Mouse (Mus musculus): ENCODE results near the gene Prkcd.
"Not testable (repeated sequence)": the region's sequence is repeated elsewhere in the genome, so short reads cannot be mapped to it uniquely, and the experiment has no call there.

The Prkcd gene

DNA sequence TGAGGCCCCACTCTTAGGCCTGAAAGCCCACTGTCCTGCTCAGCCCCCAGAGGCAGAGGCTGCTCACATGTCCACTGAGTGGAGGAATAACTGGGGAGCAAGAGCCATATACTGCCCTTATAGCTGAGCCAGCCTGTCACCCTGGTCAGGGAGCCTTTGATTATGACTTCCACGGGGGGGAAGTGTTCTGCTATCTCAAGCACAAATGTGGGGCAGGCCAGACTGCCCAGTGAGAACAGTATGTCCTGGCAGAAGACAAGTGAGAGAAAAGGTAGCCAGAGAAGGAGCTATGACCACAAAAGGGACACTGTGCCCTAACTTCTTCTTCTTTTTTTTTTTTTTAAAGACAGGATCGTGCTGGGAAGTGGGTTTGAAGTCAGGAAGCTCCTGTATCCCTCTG is 28.9 kb downstream of the Prkcd start:
- DNase-seq: no peak

DNA sequence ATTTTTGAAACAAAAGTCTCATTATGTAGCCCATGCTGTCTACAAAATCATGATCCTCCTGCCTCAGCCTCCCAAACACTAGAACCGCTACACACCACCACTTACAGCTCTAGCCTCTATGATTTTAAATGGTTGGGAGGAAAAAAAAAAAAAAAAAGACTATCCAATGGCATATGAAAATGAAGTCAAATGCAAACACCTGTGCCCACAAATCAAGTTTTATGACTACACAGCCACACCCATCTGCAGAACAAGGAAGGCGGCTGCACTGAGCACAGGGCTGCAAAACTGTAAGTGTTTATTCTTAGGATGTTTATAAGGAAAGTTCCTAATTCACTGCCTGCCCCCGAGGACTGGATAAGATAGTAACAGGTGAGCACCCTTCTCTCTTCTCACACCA is 29.6 kb downstream of the Prkcd start:
- DNase-seq: no peak

DNA sequence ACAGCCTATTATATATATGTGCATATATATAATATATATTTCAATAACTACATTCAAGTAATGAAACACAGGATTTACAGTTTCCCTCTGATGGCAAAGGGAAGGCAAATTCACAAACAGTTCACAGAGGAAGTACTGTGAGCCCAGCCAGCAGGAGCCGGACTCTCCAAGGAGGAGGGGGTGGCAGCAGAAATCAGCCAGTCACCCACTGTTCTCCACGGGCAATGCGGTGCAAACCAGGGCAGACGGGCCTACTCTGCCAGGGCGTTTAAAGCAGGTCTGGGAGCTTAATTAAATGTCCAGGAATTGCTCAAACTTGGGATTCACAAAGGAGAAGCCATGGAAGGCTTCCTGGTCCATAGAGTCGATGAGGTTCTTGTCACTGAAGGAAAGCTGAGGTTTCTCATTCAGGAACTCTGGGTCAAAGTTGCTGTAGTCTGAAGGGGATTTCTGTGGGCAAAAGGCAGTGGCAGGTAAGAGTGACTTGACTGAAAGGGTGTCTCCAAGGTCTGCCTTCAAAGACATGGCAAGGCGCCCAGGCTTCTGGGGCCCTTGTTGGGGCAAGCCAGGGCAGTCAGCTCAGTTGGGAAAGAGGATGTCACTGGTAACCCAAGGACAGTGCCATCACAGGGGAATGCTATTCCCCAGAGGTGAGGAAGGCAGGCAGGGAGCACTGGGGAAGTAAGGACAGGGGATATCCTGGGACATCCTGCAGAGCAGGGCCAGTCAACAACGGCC is 30.3 kb downstream of the Prkcd start:
- no peak for DNase-seq

DNA sequence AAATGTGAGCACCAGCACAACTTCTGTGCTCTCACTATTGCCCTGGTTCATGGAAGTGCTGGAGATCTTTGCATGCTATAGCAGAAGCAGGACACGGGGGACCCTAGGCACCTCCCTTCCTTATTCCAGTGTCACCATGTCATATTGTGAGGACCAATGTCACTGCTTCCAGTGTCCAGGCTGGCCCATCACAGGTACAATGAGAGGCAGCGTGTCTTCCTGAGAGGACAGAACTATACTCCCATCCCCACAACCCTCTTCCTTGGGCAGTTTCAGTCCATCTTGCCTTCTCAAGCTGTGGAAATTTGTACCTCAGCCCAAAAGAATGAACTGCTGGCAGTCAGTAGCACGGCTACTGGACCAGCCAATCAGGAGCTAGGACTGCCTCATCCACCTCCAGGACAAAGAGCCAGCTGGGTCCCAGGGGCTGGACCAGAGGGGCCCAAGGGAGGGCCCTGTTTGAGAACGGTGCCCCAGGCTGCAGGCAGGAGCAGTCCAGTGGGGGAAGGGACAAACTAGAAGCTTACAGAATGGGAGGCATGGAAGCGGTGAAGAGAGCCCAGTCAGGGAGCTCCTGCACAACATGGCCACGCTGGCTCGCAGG is 31.8 kb downstream of the Prkcd start:
- DNase-seq: no peak

DNA sequence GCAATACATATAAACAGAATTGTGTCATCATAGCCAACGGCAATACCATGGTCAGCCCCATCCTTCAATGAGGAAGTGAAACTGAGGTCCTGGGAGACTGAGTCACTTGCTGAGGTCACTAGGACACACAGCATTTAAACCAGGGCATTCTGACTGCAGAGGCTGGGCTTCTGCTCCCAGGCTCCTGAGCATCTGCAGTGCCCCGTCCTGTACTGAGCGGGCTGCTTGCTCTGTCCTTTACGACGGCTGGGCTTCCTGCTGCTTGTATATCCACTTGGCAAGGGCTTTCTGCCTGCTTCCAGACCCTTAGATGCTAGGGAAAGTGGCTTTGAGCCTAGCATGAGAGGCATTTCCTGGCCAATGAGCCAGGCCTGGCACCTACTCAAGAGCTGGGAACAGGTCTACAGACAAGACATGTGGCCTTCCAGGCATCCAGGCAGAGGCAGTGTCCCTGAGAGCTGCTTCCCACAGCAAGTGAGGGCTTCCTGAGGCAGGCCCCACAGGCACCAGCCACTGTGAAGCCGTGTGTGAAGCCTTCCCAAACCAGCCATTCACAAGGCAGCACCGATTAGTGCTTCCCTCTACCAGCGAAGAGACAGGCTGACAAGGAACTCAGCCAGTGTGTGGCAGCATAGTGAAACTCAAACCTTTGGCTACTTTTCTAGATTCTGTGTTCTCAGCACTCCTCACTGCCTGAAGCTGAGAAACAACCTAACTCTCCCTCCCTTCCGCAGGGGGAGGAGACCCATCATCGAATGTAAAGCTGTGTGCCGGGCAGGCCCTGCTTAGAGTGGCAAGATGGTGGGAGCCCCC is 32.5 kb downstream of the Prkcd start:
- peak; percentile 47 for DNase-seq

DNA sequence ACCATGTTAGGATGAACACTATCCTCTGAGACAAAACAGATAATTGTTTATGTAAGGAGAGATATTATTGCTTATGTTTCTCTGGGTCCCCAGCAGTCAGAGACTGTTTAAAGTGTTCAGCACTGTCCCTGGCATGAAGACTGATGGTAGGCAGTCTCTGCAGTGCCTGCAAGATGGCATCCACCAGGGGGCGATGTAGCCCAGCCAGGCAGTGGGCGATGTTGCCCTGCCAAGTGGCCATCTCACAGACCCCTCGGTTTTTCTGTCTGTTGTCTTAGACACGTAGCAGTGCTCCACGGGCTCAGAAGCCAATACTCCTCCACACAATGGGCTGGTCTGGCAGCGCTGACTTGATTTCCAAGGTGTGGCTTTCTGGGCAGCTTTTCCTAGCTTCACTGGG is 34.6 kb downstream of the Prkcd start:
- DNase-seq: peak; percentile 62

DNA sequence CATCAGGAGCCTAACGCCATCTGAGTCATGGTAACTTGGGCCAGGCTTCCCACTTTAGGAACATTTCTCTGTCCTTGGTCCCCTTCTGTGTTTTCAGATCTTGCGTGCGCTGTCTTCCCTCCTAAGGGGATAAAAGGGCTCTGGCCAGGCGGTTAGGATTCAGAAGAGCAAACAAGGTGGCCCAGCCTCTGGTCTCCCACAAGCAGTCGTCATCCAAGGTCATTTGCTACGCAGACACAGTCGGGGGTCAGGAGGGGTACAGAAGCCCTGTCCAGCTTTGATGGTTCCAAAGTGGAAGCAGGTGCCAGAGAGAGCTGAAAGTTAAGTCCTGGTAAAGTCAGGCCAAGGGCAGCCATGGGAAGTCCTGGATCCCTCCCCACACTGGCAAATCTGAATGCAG is 35.1 kb downstream of the Prkcd start:
- DNase-seq: no peak

DNA sequence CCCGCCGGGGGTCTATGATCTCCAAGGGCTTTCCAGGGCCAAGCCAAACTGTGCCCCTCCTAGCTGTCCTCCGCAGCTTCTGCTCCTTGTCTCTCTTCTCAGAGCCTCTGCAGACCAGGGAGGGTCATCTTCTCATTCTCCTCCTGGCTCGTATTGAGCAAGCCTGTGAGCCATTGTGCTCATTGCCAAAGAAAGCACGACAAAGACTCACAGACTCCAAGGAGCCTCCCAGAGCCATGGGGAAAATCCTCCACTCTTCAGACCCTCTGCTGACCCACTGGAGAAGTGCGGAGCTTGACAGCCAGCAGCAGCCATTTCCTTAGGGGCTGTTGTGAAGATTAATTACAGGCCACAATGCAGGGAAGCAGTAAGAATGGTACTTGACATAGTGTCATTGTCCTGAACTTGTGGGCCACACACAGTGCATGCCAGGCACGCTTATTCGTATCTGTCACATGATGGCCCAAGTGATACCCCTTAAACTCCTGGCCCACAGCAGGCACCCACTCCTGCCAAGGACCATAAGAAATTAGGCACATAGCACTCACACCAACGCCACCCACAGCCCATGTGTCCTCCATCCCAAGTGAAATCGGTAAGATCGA is 35.9 kb downstream of the Prkcd start:
- no peak for DNase-seq

DNA sequence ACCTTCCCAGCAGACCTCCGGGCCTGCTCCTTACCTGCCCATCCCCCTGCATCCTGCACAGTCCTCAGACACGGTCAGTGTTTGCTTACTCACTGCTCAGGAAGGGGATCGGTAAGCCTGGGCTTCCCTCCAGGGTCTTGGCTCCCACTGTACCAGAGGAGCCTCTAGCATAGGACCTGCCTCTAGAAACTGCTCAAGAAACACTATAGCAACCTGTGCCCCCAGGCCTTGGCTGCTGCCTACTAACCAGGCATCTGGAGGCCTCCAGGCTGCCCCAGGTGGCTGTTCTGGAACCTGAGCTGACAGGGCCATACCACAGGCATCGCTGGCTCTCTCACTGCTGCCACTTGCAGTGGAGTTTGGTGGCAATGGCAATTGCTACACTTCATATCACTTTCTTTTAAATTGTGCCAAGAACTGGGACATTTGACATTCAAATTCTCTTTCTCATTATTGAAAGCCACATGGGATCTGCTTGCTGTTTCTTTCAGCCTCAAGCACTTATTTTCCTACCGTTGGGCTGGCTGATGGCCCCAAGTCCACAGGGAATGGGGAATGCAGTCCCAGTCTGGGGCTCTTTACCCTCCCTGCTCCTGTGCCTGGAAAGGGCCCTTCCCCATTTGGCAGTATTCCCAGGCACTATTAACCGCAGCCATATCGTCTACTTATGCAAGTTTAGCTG is 39.1 kb downstream of the Prkcd start:
- no peak for DNase-seq

DNA sequence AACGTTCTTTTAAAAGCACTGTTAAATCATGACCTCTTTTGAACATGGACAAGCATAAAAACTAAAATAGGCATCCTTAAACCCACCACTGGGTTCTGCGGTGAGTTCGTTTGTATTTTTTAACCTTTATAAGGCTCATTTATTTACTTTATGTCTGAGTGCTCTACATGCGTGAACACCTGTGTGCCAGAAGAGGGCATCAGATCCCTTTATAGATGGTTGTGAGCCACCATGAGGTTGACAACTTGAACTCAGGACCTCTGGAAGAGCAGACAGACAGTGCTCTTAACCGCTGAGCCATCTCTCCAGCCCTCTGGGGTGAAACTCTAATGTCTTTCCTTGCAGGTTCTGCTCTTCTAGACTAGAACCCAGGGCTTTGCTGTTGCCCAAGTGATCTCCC is 40.7 kb downstream of the Prkcd start:
- no peak for DNase-seq

DNA sequence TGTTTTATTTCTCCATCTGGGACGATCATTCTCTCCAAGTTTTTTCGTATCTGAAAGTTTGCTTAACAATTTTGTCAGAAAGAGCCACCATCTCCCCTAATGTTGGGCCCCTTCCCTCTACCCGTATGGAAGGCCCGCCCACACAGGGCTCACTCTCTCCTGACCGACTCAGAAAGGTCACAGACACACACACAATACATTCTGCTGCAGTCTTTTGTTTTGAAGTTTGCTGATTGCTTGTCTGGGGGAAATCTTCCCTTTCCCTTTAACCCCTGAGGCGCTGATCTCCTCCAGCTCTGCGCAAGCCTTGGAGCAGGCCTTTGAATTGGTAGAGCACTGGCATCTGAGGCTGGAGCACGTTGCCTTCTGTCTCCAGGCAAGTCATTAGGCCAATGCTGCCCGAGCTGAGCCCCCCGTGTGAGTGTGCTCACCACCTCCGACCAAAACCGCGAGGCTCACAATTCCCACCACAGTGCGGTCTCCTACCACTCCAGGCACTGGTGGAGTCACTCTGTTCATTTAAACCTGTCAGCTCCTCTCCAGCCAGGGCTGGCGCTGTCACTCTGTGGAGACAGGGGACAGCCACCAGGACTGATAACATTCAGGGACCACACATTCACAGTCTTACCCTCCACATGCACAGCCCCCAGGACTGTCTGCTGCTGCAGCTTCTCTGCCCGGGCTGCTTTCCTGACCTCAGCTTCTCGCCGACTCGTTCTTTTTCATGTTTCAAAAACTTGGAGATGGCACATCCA is 41.3 kb downstream of the Prkcd start:
- DNase-seq: no peak

DNA sequence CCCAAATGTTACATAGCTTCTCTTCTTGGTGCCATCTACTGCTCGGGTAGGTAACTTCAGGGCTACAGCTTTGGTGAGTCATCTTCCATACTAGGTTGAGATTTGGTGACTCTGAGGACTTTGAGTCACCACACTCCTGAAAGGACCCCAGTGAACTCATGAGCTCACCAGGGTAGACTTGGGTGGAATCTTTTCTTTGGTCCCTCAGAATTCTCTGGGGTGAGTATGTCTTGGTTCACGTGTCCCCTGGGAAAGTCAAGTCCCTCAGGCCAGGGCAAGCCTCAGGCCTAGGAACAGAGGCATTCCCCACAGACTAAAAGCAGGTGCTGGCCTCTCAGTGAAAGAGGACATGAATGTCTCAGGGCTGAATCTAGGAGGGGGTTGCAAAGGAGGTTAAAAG is 41.9 kb downstream of the Prkcd start:
- no peak for DNase-seq

DNA sequence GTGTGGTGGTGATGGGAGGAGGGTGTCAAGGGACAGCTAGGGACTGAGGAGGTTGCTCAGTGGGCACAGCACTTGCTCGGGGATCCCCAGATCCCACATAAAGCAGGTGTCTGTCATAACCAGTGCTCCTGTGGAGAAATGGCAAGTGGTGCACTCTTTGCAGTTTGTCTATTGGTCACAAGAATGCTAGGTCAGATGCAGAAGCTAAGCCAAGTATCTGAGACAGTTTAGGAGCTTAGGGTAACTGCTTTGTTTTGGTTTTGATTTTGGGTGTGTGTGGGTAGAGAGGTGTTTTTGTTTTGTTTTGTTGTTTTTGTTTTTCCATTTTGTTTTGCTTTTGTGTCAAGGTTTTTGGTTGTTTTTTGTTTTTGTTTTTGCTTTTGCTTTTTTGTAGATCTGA is 44.8 kb downstream of the Prkcd start:
- no peak for DNase-seq

DNA sequence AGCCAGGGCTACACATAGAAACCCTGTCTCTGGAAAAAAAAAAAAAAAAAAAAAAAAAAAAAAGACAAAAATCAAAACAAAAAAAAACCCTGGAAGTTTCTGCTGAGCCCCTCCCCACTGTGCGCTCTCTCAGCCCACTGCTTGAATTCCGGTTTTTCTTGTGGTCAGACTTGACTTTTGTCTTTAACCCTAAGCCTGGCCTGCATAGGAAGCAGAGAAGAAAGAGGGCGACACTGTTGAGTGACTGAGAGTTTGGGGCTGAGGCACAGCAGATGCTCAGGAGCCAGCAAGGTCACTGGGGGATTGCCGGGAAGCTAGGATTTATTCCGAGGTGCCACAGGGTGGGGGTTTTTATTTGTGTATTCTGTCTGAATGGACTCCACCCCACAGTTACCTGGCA is 46.1 kb downstream of the Prkcd start:
- no peak for DNase-seq

DNA sequence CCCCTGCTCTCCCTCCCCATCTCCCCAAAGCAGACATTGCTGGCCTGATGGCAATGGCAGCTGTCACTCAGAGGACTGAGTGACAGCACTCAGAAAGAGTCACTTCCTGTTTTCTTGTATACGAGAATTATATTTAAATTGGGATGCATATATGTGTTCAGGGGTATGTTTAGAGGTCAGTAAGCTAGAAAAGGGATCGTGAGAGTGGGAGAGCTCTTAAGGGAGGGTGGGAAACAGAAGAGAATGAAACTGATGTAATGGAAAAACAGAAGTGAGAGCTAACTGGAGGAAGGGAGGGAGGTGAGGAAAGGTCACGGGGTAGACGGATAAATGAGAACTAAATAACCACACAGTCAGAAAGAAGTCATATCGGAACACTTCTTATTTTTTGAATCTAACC is 46.8 kb downstream of the Prkcd start:
- no peak for DNase-seq

DNA sequence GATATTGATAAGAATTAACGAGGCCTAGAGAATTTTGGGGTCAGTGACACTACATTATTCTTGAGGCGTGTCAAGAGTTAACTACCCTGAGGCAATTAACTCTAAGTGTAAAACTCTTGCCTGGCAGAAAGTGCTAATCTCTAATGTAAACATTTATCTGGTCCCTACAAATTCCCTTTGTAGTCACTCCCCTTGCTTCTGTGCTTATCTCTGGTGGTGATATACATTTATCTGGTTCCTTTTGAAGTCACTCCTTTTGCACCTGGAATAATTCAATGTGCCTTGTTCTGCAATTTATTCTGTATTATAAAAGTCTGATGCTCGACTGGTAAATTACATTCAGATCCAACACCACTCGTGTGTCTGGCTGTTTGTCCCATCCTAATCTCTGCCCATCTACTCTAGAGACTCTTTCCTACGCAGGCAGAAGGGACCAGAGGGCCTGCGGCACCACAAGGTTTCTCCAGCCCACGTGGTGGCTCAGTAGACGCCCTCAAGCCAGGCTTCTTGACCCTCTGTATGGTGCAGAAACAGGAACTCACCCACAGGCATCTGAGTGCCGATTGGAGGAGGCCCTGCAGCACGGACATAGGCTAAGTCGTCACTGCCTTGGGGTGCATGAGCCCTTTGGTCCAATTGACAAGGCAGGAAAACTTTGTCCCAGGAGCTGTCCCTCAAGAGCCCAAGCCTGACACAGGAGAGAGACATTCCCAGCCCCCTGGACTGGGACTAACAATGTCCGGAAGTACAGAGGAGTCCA is 48.5 kb downstream of the Prkcd start:
- DNase-seq: not testable (repeated sequence)

DNA sequence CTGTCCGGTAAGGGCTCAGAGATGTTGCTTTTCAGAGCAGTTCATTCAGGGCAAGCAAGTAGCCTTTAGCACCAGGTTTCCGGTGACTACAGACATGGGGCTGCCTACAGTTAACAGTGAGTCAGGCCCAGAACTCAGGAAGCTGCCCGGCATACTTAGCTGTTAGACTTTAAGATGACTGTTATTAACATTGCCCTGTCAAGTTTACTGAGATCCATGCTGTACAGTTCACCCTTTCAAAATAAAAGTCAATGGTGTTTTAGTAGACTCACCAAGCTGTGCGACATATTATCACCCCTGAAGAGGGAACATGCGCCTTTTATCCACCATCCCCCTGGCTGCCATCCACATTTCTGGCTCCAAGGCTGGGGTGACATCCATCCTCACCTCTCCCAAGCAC is 49.8 kb downstream of the Prkcd start:
- no peak for DNase-seq

DNA sequence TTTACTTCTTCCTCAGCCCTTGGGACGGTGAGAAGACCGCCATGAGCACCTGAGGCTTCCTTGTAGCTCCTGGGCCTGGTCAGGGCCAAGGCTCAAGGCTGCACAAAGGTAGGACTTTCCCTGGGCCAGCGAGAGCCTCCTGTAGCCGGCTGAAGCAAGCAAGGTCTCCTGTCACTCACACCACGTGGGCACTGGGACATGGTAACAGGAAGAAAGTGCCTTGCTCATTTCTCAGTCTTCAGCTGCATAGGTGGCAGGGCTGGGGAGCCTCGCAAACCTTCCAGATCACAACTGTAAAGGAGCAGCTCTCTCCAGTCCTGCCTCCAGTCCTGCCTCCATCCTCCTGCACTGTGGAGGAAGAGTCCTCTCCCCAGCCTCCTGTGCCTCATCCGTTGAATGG is 50.2 kb downstream of the Prkcd start:
- no peak for DNase-seq

DNA sequence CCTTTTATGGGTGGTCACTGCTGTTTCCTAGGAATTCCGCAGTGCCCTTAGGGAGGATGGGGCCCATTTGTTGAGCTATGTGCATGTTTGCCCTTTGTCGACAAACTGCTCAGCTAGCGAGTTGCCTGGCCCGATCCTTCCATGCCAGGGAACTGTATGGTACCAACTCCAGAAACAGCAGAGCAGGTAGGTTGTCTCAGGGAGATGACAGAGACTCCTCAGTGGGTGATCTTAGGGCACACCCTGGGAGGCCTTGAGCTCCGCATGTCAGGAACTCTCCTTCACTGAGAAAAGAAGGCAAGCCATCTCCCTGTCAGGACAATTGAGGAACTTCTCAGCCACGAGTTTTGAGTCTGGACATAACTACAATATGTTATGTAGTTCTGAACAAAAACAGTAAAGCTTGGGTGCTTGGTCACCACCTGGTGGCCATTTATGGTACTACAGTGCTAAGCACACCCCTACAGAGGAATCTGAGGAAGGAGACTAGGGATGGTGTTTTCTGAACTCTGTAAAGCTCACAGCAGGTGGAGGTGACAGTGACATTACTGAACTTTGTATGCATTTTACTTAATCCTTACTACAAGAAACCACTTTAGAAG is 51.9 kb downstream of the Prkcd start:
- DNase-seq: peak; percentile 71

DNA sequence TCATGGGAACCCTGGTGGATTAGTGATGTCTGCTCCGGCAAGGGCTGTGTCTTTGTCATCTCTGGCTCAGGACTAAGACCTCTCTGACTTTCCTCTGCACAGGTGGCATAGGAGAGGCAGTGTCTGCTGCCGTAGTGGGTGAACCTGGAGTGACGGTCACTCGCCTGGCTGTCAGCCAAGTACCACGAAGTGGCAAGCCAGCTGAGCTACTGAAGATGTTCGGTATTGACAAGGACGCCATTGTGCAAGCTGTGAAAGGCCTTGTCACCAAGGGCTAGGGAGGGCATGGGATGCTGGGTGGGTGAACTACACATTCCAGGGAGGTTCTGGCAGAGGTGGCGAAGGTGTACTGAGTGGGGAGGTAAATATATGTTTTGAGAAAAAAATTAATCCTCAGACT is 52.8 kb downstream of the Prkcd start:
- no peak for DNase-seq

DNA sequence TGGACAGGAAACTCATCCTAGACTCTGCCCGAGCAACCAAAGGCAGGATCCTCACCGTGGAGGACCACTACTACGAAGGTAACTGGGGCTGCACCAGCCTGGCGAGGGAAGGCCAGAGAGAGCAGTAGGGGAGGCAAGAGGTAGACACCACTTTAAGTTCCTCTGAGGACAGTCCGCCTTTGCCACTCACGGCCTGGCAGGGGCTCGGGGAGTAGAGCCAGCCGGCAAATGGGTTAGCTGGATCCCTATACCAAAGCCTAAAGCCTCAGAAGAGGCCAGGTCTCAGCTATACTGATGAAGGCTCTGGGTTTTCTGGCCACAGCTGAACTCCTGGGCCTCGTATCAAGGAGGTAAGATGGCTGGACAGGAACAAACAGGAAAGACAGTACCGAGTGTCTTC is 53.8 kb downstream of the Prkcd start:
- DNase-seq: no peak
